Mouse (Mus musculus) Patski (cell line): Measurements from ENCODE around the gene Uvrag. TPM values are rescaled to one million over a fixed set of nuclear protein-coding genes. Genes with fewer than 3 reads are reported as not detected.

Experiments used
- ATAC-seq: fragments of 100-300 bp; one replicate; pipeline ENCODE4 v1.8.0; 2021
- CTCF ChIA-PET: fragments of 350-600 bp; sonication (Branson Sonifier 250); formaldehyde crosslinking; loops from one replicate; lab custom pipeline; 2022; ENCODE audit warnings: inconsistent platforms; lab: Charles Lee
- POLR2A ChIA-PET: fragments of 350-600 bp; sonication (Branson Sonifier 250); formaldehyde crosslinking; loops from one replicate; lab custom pipeline; 2022; ENCODE audit warnings: antibody characterized with exemption, inconsistent platforms; lab: Charles Lee
- DNase-seq: peaks from one replicate; pipeline ENCODE4 v3.0.0-alpha.2; 2011; ENCODE audit warnings: low read depth, low spot score
- H3K27me3 ChIP-seq: fragments of 371-371 bp; one replicate; pipeline ENCODE4 v1.5.1; 2021
- CTCF ChIP-seq: fragments of 100-300 bp; IDR thresholded peaks from one replicate; pipeline ENCODE4 v1.5.1; 2021
- in situ Hi-C: fragments of 300-500 bp; cut with MboI; formaldehyde crosslinking; loops from 3 replicates; pipeline ENCODE4 v1.11.1; 2018; ENCODE audit warnings: low pct_unique_long_range_greater_than_20kb, mixed read lengths
- polyA plus RNA-seq: library from polyadenylated mRNA; unstranded; gene quantifications from one replicate; pipeline ENCODE4 v1.2.3, GENCODE M21; 2021

The Uvrag gene
- polyA plus RNA-seq, 1 experiment from 2014 or later, result 29.6 TPM

DNA sequence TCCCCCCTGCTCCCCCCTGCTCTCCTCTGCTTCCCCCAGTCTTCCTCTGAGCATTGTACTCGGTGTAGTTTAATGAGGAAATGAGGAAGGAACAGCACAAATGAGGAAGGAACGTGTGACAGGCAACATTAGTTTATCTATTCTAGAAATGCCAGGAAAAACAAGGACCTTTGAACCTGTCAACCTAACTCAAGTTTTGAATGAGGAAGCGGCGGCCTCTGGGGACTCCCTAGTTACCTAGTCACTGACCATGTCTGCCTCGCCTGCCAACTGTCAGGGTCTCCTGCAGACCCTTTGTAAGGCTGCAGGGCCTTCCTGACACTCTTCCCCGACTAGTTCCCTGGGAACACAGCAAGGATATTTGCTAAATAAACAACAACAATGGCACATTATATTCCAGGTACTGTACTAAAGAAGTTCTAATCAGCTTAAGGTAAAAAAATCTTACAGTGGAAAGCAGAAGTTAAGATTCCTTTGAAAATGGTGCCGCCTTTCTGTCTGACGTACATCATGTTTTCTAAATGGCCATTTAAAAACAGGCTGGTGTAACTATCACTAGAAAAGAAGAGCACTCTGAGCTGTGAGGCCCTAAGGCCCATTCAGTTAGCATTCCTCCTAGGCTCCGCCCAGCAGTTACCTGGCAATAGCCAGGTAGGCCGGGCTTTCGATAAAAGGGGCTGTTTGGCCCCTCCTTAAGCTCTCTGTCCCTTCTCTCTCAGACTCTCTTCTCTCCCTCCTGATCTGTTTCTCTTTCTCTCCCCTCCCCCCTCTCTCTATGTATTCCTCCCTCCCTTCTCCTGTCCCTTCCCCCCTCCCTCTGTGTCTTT is 39.0 kb downstream of the Uvrag start:
- DNase-seq, result no peak
- no peaks in the 10 kb centered on the region for H3K27me3 ChIP-seq
- ChIA-PET POLR2A (interaction anchor here (1.4 kb wide), 2 partner anchors 10 to 15 kb away, joined by 3 to 5 read pairs; no protein-coding TSS in a partner anchor), CTCF (interaction anchor here (0.7 to 1.6 kb wide), 2 partner anchors 40 to 371 kb away, joined by 3 read pairs; no protein-coding TSS in a partner anchor)
- in situ Hi-C loops, result no loop called here
- TF ChIP-seq CTCF, result no peak
- no peak for ATAC-seq

DNA sequence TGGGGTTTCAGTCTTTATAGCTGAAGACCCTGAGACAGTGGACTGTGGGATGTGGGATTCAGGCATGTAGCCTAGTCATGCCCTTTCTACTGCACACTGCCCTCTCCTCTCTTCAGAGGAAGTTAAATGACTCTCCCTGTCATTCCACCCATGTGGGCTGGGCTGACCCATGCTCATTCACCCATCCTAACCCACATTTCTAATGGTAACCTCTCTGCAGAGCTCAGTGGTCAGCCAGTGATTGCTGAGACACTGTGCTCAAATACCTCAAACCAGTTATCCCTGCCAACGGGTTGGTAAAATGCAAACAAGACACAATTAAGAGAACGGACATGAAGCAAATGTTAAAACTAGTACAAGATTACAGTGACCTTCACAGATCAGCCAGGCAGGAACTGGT is 39.9 kb downstream of the Uvrag start:
- in situ Hi-C loops, result no loop called here
- DNase-seq, result no peak
- no peaks in the 10 kb centered on the region for H3K27me3 ChIP-seq
- no peak for TF ChIP-seq CTCF
- POLR2A ChIA-PET, result interaction anchor here (1.4 kb wide), 1 partner anchor 14 kb away, joined by 5 read pairs; no protein-coding TSS in a partner anchor
- CTCF ChIA-PET, result no interaction called here
- peak; percentile 54 for ATAC-seq

DNA sequence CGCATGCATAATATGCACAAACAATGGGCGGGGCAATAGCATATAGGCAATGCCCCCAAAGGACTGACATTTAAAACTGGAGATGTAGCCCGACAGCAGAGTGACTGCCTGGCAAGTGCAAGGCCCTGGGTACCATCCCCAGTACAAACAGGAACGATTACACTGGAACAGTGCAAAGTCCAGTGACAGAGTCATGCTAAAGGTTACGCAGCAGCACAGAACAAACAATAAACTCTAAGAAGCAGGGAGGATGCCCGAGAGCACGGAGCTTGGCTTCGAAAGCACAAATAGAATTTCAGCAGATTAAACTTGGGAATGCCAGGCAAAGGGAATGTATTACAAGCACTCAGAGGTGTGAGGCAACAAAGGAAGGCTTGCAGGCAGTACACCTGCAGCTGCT is 40.4 kb downstream of the Uvrag start:
- no peak for DNase-seq
- ATAC-seq, result no peak
- POLR2A ChIA-PET, result interaction anchor here (1.4 kb wide), 1 partner anchor 13 kb away, joined by 5 read pairs; no protein-coding TSS in a partner anchor
- H3K27me3 ChIP-seq, result no peaks in the 10 kb centered on the region
- no peak for TF ChIP-seq CTCF
- CTCF ChIA-PET, result interaction anchor here (1.5 kb wide), 1 partner anchor 10 kb away, joined by 3 read pairs; no protein-coding TSS in a partner anchor
- in situ Hi-C loops, result no loop called here

DNA sequence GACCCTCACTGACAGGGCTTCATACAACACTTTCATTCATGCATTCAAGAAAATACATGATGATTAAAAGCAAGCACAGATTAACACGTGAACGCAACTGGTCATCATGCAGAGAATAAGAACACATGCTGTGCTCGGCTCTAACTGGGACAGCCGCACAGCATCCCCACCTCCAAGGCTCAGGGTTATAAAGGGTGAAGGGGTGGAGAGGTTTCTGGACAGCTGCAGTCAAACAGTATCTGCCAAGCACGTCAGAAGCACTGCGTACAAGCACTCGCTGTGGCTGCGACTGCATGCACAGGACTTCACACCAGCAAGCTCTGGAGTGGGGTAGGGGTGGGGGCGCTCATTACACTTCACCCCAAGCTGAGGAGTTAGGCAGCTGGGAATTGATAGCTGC is 40.9 kb downstream of the Uvrag start:
- in situ Hi-C loops, result no loop called here
- no peak for TF ChIP-seq CTCF
- no peaks in the 10 kb centered on the region for H3K27me3 ChIP-seq
- DNase-seq (no peak), ATAC-seq (no peak)
- POLR2A ChIA-PET, result interaction anchor here (1.4 kb wide), 1 partner anchor 13 kb away, joined by 5 read pairs; no protein-coding TSS in a partner anchor
- CTCF ChIA-PET, result interaction anchor here (1.5 kb wide), 1 partner anchor 9 kb away, joined by 3 read pairs; no protein-coding TSS in a partner anchor

DNA sequence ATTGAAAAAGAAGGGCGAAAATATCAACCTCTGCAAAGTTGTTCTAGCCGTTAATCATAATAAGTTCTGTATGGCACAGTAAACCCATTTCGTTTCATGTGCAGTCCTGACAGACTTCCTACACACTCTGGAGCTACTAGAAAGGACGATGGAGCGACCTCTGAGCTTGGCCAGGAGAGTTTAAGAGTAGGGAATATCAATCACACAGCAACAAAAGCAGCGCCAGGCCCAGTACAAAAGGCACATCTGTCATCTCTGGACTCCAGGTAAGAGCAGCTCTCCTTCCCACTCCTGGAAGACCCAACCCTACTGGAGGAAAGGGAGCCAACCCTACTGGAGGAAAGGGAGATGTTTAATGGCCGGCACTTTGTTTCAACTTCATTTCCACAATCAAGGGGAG is 43.2 kb downstream of the Uvrag start:
- ATAC-seq (no peak), DNase-seq (no peak)
- no peak for TF ChIP-seq CTCF
- CTCF ChIA-PET, result interaction anchor here (1.2 kb wide), 1 partner anchor 10 kb away, joined by 3 read pairs; no protein-coding TSS in a partner anchor
- H3K27me3 ChIP-seq, result no peaks in the 10 kb centered on the region
- in situ Hi-C loops, result no loop called here
- POLR2A ChIA-PET, result no interaction called here

DNA sequence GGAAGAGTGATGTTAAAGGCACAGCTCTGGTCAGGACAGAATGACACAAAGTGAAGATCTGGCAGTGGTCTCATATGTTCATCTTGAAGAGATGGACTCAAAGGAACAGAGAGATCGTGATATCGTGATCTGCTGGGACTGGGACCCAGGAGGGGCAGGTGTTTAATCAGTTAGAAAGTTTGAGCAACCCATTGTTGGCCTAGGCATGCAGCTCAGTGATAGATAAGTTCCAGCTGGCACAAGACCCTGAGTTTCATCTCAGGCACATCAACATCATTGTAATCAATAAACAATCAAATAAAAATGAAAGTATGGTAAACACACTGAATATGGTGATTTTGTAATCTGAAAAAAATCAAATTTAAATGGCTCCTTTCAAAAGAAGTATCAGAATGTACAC is 43.8 kb downstream of the Uvrag start:
- ATAC-seq (no peak), DNase-seq (no peak)
- TF ChIP-seq CTCF, result no peak
- no peaks in the 10 kb centered on the region for H3K27me3 ChIP-seq
- in situ Hi-C loops, result no loop called here
- CTCF ChIA-PET, result interaction anchor here (1.2 kb wide), 1 partner anchor 11 kb away, joined by 3 read pairs; no protein-coding TSS in a partner anchor
- POLR2A ChIA-PET, result no interaction called here

DNA sequence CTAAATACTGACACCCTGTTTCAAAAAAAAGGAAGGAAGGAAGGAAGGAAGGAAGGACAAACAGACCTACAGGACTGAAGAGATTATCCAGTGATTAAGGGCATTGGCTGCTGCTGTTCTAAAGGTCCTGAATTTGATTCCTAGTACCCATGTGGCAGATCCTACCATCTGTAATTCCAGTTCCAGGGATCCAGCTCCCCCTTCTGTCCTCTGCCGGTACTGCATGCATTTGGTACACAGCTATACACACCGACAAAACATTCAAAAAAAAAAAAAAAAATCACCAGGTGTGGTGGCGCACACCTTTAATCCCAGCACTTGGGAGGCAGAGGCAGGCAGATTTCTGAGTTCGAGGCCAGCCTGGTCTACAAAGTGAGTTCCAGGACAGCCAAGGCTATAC is 45.8 kb downstream of the Uvrag start:
- POLR2A ChIA-PET, result no interaction called here
- peak; percentile 66 for TF ChIP-seq CTCF
- no peaks in the 10 kb centered on the region for H3K27me3 ChIP-seq
- DNase-seq (no peak), ATAC-seq (no peak)
- in situ Hi-C loops, result no loop called here
- CTCF ChIA-PET, result interaction anchor here (1.3 to 2.0 kb wide), 2 partner anchors 13 to 234 kb away, joined by 3 to 5 read pairs; no protein-coding TSS in a partner anchor

DNA sequence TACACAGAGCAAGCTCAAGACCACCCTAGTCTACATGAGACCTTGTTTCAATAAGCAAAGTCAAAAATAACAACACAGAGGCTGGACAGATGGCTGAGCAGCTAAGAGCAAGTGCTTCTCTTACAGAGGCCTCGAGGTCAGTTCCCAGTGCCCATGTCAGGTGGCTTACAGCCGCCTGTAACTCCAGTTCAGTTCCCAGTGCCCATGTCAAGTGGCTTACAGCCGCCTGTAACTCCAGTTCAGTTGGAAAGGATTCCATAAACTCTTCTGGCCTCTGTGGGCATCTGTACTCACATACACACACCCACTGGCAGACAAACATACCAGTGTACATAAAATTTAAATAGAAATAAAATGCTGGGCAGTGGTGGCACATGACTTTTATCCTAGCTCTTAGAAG is 46.6 kb downstream of the Uvrag start:
- H3K27me3 ChIP-seq, result no peaks in the 10 kb centered on the region
- in situ Hi-C loops, result no loop called here
- ATAC-seq (no peak), DNase-seq (no peak)
- POLR2A ChIA-PET, result no interaction called here
- CTCF ChIA-PET, result interaction anchor here (1.3 to 2.3 kb wide), 3 partner anchors 13 to 233 kb away, joined by 3 to 9 read pairs (median 5); no protein-coding TSS in a partner anchor
- no peak for TF ChIP-seq CTCF

DNA sequence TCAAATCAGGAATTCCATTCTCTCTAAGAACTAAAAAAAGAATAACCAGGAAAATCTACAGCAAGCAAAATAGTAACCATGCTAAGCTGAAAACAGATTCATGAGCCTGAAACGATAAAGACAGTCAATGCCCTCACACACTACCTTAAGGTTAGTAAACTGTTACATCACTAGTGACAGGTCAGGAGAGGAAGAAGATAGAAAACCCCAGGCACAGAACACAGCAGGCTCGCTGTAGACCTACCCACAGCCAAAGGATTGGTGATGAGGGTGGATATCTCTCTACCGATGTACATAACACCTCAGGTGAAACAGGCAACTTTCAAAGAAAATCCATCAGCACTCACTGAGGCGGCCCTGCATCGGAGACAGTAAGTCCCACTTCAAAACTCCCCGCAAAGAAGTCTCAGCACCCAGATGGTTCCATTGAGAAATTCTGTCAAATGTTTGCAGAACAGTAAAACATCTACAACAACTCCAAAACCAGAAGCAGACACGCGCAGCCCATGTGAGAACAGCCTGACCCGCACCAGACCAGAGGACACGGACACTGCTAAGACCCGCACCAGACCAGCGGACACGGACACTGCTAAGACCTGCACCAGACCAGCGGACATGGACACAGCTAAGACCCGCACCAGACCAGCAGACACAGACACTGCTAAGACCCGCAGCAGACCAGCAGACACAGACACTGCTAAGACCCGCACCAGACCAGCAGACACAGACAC is 48.9 kb downstream of the Uvrag start:
- DNase-seq (no peak), ATAC-seq (no peak)
- ChIA-PET POLR2A (no interaction called here), CTCF (no interaction called here)
- no peak for TF ChIP-seq CTCF
- in situ Hi-C loops, result no loop called here
- no peaks in the 10 kb centered on the region for H3K27me3 ChIP-seq

DNA sequence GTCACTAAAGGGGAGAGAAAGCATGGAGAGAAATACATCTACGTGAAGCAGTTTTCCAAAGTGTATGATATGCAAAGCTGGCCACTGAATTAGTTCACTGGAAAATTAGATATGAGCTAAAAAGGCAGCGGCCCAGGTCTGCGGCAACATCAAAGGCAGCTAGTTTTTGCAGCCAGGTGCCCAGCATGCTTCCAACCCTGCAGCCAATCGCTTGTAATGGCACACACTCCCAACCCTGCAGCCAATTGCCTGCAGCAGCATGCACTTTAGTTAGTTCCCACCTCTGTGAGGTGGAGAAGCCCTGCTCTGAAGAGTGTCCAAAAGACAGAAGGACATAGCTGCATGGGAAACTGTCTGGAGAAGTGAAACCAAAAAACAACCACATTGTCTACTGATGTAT is 51.2 kb downstream of the Uvrag start:
- POLR2A ChIA-PET, result interaction anchor here (0.6 to 1.3 kb wide), 2 partner anchors 124 to 739 kb away, joined by 4 to 10 read pairs; no protein-coding TSS in a partner anchor
- no peak for ATAC-seq
- in situ Hi-C loops, result no loop called here
- CTCF ChIA-PET, result no interaction called here
- TF ChIP-seq CTCF, result no peak
- no peaks in the 10 kb centered on the region for H3K27me3 ChIP-seq
- no peak for DNase-seq
